Mouse (Mus musculus) spleen, adult 2 months (tissue): Measurements from ENCODE around the gene Pik3c2b. TPM values are rescaled to one million over a fixed set of nuclear protein-coding genes. Genes with fewer than 3 reads are reported as not detected.

Experiments used
- DNase-seq, 2 experiments: peaks; one replicate each; pipeline versions ENCODE4 v3.0.0 to v3.0.0-alpha.2; 2012 to 2021; ENCODE audit warnings: low spot score in 2 of 2, low read depth in 1 of 2
- H3K27ac ChIP-seq: fragments of 200-500 bp; 2 replicates; pipeline ENCODE4 v1.5.1; 2012; ENCODE audit warnings: low read length, inconsistent platforms; ENCODE audit not compliant: insufficient read depth
- H3K27me3 ChIP-seq: fragments of 200-500 bp; 2 replicates; pipeline ENCODE4 v1.6.1; 2012; ENCODE audit warnings: mild to moderate bottlenecking, moderate library complexity, low read length, inconsistent platforms; ENCODE audit not compliant: control insufficient read depth, insufficient read depth
- H3K36me3 ChIP-seq: fragments of 200-500 bp; 2 replicates; pipeline ENCODE4 v1.6.1; 2012; ENCODE audit warnings: mild to moderate bottlenecking, low read length, inconsistent platforms; ENCODE audit not compliant: control insufficient read depth, insufficient read depth
- H3K4me1 ChIP-seq: fragments of 200-500 bp; 2 replicates; pipeline ENCODE4 v1.6.1; 2011; ENCODE audit warnings: inconsistent platforms; ENCODE audit not compliant: control insufficient read depth, insufficient read depth, insufficient read length
- H3K4me3 ChIP-seq: fragments of 200-500 bp; 2 replicates; pipeline ENCODE4 v1.5.1; 2011; ENCODE audit warnings: mild to moderate bottlenecking, inconsistent platforms; ENCODE audit not compliant: insufficient read depth, insufficient read length; ENCODE audit errors: extremely low read depth
- CTCF ChIP-seq: fragments of 200-500 bp; IDR thresholded peaks from 2 replicates; pipeline ENCODE4 v1.5.1; 2011; ENCODE audit warnings: mild to moderate bottlenecking, inconsistent platforms; ENCODE audit not compliant: insufficient read depth, insufficient read length, insufficient replicate concordance; ENCODE audit errors: extremely low read depth
- POLR2A ChIP-seq: fragments of 200-500 bp; IDR thresholded peaks from 2 replicates; pipeline ENCODE4 v1.6.1; 2011; ENCODE audit warnings: low read depth, low read length, inconsistent platforms
- WGBS: fragments of 180-500 bp; shearing (Covaris S2); methylation state at CpG from one replicate; pipeline ENCODE4 v1.1.7; 2018; 5-methylcytosine and 5-hydroxymethylcytosine counted together
- polyA plus RNA-seq: library from polyadenylated mRNA; depleted of rRNA; stranded (reverse); fragments of >200 nt; gene quantifications from 2 replicates; pipeline ENCODE4 v1.2.3, GENCODE M21; 2012

Pik3c2b gene
- polyA plus RNA-seq, 1 experiment, result 22.2 TPM

DNA sequence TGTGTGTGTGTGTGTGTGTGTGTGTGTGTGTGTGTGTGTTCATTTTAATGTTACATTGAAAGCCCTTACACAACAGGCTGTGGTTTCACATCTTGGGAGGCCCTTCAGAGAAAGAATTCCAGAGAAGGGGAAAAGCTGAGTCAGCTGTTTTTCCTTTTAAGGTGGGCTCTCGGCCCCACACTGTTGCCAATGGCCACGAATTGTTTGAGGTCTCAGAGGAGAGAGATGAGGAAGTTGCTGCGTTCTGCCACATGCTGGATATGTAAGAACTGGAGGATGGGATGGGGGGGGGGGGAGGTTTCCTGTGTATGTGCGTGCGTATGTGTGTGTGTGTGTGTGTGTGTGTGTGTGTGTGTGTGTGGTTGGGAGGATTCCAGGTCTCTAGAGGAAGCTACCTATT lies 24.7 kb downstream of the Pik3c2b start:
- no peak for TF ChIP-seq CTCF
- no peak for TF ChIP-seq POLR2A
- Histone ChIP-seq H3K27me3 (no peaks in the 10 kb centered on the region), H3K4me3 (no peak overlapping the region), H3K27ac (0 out of 2 replicates have a peak overlapping the region, but pooled peaks have one; percentile 42), H3K36me3 (peaks cover 20% of the 10 kb centered on the region), H3K4me1 (peaks cover 16% of the 10 kb centered on the region)
- DNase-seq, result no peak
- 16% methylated on average over 5 of the region's 5 CpGs for WGBS

- Histone ChIP-seq H3K27me3 (no peaks in the 10 kb centered on the region), H3K4me1 (peaks cover 16% of the 10 kb centered on the region), H3K27ac (no peak overlapping the region), H3K4me3 (no peak overlapping the region), H3K36me3 (peaks cover 24% of the 10 kb centered on the region)
- DNase-seq, result no peak
- 74% methylated on average over 16 of the region's 16 CpGs for WGBS
- TF ChIP-seq POLR2A (no peak), CTCF (no peak)
Observed at GRCm38 (mm10) chr1:133071666-133072381, 26.4 kb downstream of the Pik3c2b start.

- no peaks in the 10 kb centered on the region for H3K27me3 ChIP-seq
- peaks cover 19% of the 10 kb centered on the region for H3K4me1 ChIP-seq
- H3K4me3 ChIP-seq, result 0 out of 2 replicates have a peak overlapping the region, but pooled peaks have one; percentile 15
- peak overlapping the region; percentile 84 for H3K27ac ChIP-seq
- TF ChIP-seq POLR2A, result no peak
- no peak for TF ChIP-seq CTCF
- H3K36me3 ChIP-seq, result peaks cover 17% of the 10 kb centered on the region
- DNase-seq, result peak in 1 of 2 experiments; percentile 72
- 13% methylated on average over 9 of the region's 9 CpGs for WGBS
Observed at GRCm38 (mm10) chr1:133073327-133073856, 27.9 kb downstream of the Pik3c2b start.

GRCm38 (mm10) chr1:133074541-133074940 lies 29.1 kb downstream of the Pik3c2b start:
- Histone ChIP-seq H3K4me3 (no peak overlapping the region), H3K36me3 (peaks cover 13% of the 10 kb centered on the region; the same call in 1 of the 2 replicates), H3K27ac (no peak overlapping the region), H3K4me1 (peaks cover 19% of the 10 kb centered on the region), H3K27me3 (no peaks in the 10 kb centered on the region)
- TF ChIP-seq POLR2A (no peak), CTCF (no peak)
- no peak for DNase-seq
- 94% methylated on average over 13 of the region's 13 CpGs for WGBS

GRCm38 (mm10) chr1:133075651-133076400 lies 30.4 kb downstream of the Pik3c2b start:
- WGBS, result 88% methylated on average over 6 of the region's 6 CpGs
- Histone ChIP-seq H3K27me3 (no peaks in the 10 kb centered on the region), H3K27ac (no peak overlapping the region), H3K4me1 (peaks cover 19% of the 10 kb centered on the region), H3K36me3 (peaks cover 14% of the 10 kb centered on the region; the same call in 1 of the 2 replicates), H3K4me3 (no peak overlapping the region)
- no peak for TF ChIP-seq CTCF
- DNase-seq, result no peak

DNA sequence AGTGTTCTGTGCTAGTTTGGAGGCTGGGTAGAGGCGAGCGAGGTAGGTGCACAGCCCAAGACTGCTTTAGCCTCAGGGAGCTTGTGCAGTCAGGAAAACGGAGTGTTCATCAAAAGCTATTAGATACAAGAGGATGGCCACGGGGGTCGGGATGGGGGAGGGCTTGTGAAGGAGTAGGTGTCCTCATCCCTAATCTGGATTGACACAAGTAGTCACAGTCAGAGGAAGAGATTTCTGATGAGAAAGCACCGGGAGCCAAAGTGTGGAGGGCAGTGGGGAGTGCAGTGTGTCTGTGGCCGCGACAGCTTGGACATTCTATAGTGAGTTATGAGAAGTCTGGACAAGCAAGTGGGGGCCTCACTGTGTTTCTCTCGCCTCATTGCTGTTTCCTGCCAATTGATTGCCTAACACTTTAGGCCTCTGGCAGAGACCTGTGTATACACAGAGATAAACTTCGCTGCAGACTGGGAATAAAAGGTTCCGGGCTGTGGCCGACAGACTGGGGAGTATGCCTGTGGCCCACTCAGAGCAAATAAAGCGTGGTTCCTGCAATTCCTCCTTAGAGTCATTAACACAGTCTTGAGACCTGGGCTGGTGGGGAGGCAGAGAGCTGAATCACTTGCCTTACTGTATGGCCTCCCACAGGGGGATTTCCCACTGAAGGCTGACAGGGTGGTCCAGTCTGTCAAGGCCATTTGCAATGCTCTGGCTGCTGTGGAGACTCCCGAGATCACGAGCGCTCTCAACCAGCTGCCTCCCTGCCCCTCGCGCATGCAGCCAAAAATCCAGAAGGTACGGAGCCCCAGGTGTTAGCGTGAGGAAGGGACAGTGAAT lies 31.4 kb downstream of the Pik3c2b start:
- WGBS, result 80% methylated on average over 20 of the region's 20 CpGs
- H3K27me3 ChIP-seq, result no peaks in the 10 kb centered on the region

More for the DNA sequence above, 31.4 kb downstream of the Pik3c2b start:
- DNase-seq, result no peak
- Histone ChIP-seq H3K27ac (no peak overlapping the region), H3K4me3 (no peak overlapping the region), H3K36me3 (peaks cover 12% of the 10 kb centered on the region; the same call in 1 of the 2 replicates), H3K4me1 (peaks cover 25% of the 10 kb centered on the region)
- TF ChIP-seq CTCF, result no peak
- TF ChIP-seq POLR2A, result no peak
